Mouse (Mus musculus): ENCODE data around the gene Pdia6.
A peak's percentile ranks its signal among the peaks of the same experiment; 100 is the strongest.

The Pdia6 gene

DNA sequence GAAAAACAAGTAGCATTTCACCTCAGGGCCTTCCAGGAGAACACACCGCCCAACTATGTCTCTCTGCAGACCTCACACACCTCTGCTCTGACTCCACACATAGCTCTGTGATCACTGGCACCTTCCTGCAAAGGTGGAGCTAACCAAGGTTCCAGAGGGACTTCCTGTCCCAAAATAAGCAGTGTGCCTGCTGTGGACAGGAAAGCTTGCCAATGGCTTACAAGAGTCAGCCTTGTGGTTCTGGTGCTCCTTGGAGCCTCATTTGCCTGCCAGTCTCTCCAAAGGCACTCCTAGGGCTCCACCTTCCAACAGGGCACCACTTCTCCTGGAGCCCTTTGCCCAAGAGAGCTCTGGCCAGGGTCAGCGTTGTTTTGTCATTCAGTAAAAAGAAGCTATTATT lies 1.5 kb upstream of the Pdia6 start:
- DNase-seq (ENCODE audit: low read depth) = no peak

DNA sequence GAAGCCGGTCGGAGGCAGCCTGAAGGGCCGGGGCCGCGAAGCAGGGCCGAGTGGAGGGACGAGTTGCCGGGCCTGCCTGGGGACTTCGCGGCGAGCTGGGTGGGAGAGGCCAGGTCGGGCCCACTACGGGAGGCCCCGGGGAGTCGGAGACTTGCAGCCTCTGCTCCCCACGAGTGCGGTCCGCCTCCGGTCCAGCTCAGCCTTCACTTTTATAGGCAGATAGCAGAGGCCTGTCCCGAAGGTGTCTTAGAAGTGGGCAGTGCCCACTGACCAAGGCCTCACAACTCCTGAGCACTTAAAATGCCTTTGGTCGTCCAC lies 287 bp downstream of the Pdia6 start:
- DNase-seq (ENCODE audit: low read depth) = no peak

DNA sequence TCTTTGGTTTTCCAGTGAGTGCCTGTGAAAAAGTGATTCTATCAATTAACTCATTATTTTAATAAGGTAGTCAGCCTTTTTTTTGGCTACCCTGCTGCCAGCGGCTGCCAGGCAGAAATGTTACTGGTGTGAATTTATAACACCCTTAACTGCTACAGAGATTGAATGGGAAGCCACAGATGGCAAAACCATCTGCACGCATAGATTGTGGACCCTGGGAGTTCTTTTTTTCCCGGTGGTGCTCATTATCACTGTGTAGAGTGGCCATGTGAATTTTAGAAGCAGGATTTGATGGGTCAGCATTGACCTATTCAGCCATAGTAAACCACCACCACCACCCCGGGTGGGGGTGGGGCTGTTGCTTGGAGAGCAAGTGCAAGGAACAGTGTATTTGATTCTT lies 971 bp downstream of the Pdia6 start:
- no peak for DNase-seq (ENCODE audit: low read depth)

DNA sequence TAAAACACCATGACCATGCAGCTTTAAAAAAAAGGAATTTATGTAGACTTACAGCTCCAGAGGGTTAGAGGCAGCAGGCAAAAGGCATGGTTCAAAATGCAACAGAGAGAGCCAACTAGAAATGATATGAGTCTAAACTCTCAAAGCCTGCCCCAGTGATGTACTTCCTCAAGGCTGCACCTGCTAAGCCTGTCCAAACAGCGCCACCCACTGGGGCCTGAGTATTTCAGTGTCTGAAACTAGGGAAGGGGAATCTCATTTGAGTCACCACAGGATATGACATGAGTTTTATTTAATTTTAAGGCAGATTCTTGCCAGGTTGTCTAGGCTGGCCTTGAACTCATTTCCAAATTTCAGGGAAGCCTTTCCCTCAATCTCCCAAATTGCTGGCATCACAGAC lies 4.9 kb downstream of the Pdia6 start:
- no peak for DNase-seq (ENCODE audit: low read depth)

DNA sequence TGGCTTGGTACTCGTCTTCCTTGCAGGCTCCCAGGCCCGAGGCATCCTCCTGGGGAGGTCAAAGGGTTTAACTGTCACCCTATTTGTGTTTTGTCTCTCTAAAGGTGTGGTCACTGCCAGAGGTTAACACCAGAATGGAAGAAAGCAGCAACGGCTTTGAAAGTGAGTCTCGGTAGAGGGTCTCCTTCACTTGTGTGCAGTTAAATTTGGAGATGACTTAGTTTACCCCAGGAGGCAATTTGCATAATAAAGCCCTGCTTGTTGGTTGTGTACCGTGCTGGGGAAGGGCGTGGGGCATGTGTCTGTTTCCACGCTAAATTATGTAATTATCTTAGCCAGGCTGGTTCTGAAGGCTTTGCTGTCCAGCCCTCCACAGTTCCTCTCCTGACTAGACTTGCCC lies 7.5 kb downstream of the Pdia6 start:
- no peak for DNase-seq (ENCODE audit: low read depth)

DNA sequence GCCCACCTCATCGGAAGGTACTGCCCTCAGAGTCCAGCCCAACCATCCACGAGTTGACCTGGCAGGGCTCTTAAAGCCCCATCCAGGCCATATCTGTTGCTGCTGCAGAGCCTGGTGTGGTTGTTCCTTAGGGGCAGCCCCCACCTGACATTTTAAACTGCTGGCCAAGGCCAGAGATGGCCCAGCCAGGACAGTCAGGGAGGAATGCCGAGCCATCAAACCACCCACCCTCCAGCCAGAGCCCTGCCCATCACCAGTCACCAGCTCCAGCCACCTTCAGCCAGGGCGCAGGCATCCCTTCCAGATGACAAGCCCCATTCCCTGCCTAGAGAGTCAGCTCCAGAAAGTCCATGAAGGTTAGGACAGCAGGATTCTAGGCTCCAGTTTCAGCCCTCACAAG lies 22.2 kb downstream of the Pdia6 start:
- DNase-seq (ENCODE audit: low read depth) = no peak

DNA sequence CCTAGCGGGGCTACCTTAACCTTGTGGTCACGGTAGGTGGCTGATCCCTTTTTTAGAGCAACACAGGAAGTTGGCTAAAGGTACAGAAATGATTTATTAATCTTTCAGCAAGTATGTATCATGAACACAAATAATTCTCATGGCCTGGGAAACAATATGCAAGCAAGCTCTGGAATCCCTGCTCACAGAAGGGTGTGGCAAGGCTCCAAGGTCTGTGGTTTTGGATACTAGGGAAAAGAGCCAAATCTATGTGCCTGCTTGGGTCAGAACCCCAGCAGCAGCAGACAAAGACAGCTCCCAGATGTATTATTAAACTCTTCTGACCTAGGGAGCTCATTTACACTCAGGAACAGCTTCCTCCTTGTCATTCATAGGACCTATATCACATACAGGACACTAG lies 22.7 kb downstream of the Pdia6 start:
- peak; percentile 93 for DNase-seq (ENCODE audit: low read depth)

DNA sequence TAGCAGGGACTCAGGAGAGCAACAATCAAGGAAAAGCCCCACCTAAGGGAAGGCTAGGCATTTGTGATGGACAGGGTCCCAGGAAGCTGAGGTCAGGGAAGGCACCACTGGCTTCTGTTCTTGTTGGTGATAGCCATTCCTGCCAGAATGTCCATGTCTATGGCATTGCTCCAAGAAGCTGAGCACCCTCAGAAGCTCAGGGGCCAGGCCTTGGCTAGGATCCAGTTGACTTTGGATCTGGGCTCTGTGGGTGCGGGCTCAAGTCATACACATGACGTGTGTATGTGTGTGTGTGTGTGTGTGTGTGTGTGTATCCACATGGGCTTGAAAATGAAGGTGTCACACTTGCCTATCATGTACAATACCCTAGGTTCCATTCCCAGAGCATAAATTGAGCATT lies 23.6 kb downstream of the Pdia6 start:
- no peak for DNase-seq (ENCODE audit: low read depth)

DNA sequence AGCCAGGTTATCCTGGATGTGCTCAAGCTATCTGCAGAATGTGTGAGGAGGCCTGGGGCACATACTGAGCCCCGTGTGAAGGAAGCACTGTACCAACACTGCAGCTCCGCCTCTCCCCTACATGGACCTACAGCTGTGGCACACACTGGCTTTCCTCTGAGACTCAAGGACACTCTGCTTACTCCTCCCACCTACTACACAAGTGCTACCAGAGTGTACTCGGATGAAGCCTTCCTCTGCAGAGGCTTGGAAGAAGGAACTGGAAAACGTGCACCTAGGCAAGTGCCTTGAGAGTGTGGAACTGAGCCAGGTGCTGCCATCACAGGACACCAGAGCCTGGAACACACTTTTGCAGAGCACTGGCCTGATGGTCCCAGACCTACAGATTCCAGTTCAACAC lies 24.2 kb downstream of the Pdia6 start:
- no peak for DNase-seq (ENCODE audit: low read depth)

DNA sequence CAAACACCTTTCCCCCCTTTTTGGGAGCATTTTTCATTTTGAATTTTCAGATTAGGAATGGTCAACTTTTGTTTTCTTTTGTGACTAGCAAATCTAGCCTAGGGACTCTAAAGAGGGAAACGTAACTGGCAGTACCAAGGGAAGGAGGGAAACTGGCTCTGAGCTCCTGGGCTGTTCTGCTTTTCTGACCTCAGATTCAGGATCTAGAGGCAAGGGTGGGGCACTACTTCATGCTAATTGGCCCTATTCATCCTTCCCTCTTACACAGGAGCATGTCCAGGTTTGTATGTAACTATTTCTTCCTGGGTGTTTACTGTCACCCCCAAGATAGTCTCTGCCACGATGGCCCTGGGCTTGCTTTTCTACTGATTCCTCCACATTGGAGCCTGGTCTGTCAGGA lies 30.6 kb downstream of the Pdia6 start:
- DNase-seq (ENCODE audit: low read depth) = no peak

DNA sequence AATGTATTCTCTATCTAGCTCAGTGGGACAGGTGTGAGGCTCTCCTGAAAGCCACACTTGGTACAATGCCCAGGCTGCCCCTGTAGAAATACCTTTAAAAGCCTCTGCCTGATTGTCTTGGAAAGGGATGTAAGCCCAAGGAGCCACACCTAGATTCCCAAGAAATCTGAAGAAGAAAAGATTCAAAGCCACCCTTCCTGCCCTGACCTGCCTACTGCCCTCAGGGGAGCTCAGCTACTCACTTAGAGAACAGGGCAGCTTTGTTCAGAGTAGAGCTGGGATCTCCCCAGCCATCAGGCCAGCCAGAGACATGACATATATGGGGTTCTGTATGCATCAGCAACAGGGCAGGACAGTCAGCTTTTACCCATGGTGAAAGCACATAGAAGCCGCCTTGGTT lies 33.6 kb downstream of the Pdia6 start:
- DNase-seq (ENCODE audit: low read depth) = no peak

DNA sequence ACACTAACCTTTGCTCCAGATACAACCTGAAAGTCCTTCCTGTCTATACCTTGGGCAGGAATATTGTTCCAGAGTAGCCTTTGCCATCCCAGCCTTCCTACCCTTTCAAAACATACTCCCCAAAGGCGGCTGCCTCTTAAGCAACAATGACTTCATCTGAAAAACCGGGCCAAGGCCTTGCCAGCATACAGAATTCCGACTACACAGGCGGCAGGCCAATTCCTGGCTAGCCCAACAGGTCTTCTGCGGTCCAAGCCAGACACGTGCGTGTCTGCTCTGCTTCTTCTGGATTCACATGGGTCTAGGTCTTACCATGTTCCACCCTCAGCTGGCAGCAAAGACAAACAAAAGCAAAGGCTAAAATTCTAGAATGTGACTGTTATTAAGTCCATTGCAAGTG lies 39.1 kb downstream of the Pdia6 start:
- DNase-seq (ENCODE audit: low read depth) = peak; percentile 87

DNA sequence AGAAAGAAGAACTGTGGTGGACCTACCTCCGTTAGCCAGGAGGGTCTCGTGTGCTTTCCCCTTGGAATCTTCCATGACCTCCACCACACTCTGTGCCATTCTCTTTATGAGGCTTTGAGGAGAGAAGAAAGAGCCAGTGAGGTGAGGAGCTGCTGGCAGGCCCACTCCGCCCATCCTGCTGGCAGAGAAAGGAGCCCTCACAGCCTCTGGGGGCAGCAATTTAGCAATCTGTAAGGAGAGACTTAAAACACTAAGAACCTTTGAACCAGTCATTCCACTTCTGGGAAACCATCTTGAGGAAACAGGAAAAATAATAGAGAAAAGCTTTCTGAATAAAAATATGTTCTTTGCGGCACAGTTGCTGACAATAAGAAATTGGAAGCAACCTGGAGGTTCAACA lies 41.9 kb downstream of the Pdia6 start:
- no peak for DNase-seq (ENCODE audit: low read depth)

DNA sequence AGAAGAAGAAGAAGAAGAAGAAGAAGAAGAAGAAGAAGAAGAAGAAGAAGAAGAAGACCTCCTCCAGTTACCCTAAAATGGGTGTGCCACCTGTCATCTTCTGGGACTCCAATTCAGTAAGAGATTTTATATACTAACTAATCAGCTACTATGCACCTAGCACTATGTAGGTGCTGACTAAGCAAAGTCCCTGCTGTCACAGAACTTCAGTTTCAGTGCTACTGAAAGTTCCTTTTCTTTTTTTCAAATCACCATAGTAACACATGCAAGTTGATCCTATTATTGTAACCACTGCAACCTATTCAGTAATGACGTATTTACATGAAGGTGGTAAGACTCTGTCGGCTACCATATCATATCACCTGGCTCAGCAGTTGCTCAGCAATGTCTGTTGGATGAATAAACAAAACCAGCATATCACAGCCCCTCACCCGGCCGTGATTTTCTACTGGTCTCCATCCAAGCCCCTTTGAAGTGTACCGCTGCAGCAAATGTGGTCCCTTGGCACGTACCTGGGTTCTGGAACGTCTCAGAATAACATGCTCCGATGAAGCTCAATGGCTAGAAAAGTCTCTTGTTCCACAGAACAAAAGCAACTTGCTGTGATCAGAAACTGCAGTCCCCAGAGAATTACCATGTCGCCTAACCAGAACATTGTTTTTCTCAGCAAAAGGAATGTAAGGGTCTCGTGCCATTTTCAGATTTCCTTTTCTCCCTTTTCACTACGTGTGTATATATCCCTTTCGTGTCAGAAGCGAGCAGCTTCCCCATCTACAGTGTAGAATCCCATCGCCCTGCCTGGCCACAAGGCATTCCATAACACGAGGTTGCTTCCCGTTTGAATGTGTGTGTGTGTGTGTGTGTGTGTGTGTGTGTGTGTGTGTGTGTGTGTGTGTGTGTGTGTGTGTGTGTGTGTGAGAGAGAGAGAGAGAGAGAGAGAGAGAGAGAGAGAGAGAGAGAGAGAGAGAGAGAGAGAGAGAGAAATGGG lies 44.8 kb downstream of the Pdia6 start:
- no peak for DNase-seq (ENCODE audit: low read depth)

DNA sequence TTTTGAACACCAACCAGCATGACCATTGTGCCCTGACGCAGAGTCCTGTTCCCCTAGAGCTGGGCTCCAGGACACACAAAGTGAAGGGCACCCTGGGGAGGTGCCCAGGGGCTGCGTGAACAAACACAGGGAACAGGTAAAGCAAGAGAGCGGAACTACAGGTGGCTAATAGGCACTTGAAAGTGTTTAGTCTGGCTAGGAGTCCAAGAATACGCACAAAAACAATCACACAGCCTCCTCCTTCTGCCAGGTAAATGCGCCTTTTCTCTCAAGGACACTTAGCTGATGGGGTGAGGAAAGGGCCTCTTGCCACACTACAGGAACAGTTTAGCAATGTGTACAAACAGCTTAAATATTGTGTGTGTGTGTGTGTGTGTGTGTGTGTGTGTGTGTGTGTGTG lies 49.8 kb downstream of the Pdia6 start:
- no peak for DNase-seq (ENCODE audit: low read depth)

DNA sequence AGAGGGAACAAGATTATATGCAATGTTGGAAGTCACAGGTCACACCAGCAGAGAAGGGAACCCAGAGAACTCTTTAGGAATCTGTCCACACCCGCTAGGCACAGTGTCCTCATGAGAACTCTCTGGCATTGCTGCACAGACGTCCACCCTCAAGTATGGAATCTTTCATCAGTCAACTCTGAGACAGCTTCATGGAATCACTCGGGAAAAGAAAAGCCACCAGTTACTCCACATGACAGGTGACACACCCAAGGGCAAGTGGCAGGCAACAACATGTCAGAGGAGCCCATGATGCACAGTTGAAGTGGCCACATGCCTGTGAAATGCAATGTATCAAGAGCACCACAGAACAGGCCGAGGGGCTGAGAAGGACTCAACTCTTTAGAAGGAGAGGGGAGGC lies 51.6 kb downstream of the Pdia6 start:
- no peak for DNase-seq (ENCODE audit: low read depth)

DNA sequence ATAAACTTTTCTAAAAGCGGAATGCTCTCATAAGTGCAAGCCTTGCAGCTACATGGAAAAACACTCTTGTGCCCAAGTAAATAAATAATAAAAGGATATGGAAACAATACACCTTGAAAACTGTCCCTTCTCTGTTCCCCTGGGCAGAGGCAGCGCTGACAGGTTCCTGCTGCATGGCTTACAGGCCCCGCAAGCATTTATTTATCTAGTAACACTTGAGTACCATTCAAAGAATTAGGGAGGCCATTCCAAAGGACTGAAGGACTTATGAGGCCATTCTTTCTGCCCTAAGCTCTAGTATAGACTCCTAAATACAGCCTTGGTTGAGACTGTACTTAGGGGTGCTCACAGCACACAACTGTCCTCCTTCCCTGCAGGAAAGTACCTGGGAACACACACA lies 52.1 kb downstream of the Pdia6 start:
- no peak for DNase-seq (ENCODE audit: low read depth)

DNA sequence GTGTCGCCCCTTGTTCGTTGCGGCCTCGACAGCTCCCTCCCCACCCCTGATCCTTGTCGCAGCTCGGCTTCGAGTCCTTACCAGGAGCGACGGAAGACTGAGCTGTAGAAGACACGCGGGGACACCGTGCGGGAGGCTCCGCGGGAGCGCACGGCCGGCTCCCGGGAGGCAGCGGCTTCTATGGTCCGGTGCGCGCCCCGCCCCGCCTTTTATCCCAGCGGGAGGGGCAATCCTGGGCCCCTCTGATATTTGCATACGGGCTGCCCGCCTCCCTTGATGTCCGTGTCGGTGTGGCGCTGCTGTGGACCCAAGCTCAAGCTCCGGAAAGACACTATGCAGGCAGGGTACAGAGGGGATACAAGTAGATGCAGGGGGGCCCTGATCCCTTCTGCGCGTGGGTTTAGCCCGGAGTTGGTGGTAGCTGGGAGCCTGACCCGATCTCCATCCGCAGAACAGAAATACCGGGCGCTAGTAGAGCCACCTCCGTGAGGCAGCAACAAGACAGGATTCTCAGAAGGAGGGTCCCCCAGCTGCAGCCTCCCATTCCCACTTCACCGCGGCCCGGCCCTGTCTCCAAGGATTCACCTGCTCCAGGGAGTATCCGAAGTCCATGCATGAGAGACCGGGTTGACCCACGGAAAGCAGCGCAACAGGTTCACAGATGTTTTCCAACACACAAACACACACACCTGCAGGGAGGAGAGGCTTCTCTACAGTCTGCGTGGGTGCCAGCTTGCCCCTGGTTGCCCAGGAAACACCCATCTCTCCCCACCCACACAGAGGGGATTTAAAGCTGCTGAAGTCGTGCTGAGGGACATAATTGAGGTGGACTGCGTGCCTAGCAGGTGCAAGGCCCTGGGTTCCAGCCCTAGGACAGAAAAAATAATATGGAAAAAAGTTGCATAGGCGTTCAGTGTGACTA lies 58.5 kb downstream of the Pdia6 start:
- DNase-seq (ENCODE audit: low read depth) = no peak

DNA sequence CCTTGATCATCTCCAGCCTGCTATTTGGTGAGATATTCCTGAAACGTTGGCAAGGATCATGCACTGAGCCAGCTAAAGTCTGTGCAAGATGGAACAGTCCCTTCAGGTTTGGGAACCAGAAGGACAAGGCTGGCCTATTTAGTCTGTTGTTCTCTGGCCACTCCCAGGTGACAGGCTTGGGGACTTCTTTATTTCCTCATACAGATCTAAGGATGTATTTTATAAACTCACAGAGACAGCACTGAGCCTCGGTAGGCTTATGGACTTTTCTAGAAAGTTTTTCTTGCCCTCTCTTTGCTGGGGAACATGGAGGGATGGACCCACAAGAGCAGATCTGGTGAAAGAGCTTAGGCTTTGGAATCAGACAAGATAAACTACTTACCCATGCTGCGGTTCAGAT lies 62.9 kb downstream of the Pdia6 start, which contains the start of gene Atp6v1c2:
Gene Atp6v1c2, minus strand, starts transcription at position 101 of the 400 bp plus-strand sequence.
- no peak for DNase-seq (ENCODE audit: low read depth)

DNA sequence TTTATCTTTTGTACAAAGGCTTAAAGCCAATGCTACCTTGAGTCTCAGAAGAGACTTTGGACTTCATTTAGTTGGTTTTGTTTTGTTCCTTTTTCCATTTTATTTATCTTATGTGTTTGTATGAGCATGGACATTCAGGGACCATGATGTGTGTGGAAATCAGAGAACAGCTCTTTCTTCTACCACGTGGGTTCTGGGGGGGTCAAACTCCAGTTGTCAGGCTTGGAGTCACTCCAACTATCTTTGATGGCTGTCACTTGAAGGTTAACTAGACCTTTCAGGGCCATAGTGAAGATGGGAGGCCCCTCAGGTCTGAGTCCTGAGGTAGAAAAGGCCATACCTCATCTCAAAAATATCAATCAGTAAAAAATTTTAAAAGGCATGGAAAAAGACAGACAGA lies 67.1 kb downstream of the Pdia6 start:
- DNase-seq (ENCODE audit: low read depth) = no peak

Measured in fibroblast of lung, adult 2 months (primary cell).